Mouse (Mus musculus): ENCODE measurements around the gene Ankle1. TPM values are rescaled to one million over a fixed set of nuclear protein-coding genes. Genes with fewer than 3 reads are reported as not detected.

Ankle1 gene
- polyA plus RNA-seq (2012; rRNA removed), result 8.1 and 8.3 TPM in 2 replicates

DNA sequence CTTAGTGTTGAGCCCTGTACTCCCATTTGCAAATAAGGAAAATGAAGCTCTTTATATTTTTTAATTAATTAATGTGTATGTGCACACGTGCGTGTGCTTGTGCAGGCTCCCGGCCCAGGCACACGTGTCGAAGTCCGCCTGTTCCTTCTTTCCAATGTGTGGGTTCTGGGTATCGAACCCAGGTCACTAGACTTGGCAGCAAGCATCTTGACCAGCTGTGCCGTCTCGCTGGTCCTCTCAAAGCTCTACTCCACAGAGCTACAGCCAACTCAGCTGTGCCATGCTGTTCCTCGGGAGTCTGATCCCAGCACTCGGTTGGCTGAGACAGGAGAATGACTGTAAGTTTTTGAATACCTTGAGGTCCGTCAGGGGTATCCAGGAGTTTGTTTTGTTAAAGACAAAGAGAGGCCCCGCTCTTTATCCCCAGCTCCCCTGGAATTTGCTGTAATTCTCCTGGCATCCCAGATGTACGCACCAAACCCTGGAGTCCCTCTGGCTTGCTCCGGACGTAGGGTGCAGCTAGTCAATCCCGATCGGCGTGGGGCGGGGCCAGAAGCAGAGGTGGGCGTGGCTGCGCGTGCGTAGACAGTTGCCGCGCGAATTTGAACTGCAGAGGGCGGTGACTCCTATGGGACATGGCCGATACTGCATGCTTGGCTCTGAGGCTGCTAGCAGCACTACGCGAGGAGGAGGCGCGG, at the start of gene Ankle1:
Gene Ankle1 (plus strand): TSS at position 610 of the 698 bp plus-strand sequence.

DNA sequence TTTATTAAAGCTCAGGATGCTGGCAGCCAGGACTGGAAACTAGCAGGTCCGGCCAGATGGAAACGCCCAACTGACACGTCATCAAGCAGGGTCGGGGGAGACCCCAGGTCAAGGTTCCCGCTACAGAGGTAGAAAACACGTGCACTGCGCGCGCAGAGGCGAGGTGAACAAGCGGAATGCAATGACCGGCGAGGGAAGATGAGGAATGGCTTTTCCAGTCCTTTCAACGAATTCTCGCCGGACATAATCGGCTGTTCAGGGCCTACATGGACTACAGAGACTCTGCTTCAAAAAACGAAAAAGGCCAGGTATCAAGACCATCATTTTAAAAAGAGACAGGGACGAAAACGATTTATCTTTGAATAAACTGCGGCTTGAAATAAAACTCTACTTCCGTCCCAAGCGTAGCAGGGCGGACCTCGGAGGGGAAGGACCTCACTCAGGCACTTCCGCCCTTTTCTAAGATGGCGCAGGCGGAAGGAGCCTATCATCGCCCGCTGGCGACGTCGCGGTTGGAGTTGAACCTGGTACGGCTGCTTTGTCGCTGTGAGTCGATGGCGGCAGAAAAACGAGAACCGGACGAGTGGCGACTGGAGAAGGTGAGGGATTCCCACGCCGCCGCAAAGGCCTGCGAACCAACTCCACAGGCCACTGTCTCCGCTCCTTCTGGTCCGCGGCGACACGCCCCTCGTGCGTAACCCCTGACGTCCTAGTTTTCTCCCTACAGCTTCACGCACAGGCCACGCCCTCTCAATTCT, 38.9 kb upstream of the Ankle1 start, which contains the start of gene Use1:
Gene Use1 (plus strand): TSS at position 78 of the 758 bp plus-strand sequence.

DNA sequence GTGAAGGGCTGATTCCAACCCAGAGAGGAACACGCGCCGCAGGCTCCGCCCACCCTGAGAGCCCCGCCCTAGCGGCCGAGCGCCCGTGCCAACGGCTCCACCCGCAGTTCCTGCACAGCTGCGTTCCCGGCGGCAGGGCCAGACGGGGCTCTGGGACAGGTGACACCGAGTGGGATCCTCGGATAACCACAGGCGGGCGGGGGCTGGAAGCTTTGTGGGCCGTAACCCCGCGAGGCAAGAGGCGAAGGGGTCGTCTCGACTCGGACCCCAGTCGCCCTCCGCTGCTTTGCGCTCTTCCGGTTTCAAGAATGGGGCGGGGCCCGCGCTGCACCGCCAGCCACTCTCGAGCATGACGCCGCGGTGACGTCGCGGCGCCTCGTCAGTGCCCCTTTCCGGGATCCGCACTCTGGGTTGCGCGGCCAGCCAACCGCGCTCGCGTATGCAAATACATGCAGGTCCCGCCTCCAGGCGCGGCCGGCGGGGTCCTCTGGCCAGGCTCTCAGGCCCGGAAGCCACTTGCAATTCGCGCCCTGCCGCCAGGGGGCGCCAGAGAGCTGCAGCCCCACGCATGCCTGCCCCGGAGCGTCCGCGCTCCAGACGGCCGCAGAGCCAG, 34.5 kb upstream of the Ankle1 start, which contains the start of gene Ocel1:
Gene Ocel1 (plus strand): TSS at position 63 of the 613 bp plus-strand sequence.

DNA sequence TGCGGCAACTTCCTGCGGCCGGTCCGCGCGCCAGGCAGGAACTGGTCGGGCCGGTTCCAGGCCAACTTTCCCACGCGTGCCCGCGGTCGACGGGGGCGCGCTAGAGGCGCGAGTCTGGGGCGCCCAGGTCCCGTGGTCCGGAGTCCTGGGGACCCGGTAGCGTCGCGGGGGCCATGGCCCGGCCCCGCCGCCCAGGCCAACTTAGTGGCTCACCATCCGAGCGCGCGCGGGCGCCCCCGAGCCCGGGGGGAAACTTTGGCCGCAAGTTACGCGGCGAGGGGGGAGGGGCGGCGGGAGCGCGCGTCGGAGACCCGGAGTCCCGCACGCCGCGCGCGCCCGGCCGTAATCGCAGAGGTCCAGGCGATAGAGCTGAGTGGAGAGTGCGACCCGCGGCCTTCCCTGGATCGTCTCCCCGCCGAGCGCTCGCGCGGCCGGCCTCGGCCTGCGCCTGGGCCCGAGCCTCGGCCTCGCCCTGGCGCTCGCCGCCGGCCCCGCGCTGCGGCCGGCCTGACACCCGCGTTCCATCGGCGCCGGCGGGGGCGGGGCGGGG, 24.3 kb upstream of the Ankle1 start, which contains the start of gene Nr2f6:
Gene Nr2f6 (minus strand): TSS at position 540 of the 550 bp plus-strand sequence.

DNA sequence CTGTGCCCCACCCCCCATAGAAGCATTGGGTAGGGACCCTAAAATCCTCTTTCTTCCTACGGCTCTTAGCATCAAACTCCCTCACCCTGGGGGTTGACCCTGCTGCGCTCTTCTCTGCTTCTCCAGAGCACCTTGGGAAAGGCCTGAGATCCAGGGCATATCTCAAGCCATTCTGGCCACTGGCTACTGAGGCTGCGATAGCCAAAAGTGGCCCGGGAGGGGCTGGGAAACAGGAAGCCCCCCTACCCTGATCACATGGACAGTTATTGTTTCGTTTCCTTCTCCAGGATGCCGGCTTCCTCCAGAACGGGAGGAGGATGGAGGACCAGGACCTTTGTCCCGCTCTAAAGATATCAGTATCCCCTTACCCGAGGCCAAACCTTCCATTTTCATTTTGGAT, 10.2 kb upstream of the Ankle1 start, which contains the start of gene Ushbp1:
Gene Ushbp1 (minus strand): TSS at position 174 of the 400 bp plus-strand sequence.

DNA sequence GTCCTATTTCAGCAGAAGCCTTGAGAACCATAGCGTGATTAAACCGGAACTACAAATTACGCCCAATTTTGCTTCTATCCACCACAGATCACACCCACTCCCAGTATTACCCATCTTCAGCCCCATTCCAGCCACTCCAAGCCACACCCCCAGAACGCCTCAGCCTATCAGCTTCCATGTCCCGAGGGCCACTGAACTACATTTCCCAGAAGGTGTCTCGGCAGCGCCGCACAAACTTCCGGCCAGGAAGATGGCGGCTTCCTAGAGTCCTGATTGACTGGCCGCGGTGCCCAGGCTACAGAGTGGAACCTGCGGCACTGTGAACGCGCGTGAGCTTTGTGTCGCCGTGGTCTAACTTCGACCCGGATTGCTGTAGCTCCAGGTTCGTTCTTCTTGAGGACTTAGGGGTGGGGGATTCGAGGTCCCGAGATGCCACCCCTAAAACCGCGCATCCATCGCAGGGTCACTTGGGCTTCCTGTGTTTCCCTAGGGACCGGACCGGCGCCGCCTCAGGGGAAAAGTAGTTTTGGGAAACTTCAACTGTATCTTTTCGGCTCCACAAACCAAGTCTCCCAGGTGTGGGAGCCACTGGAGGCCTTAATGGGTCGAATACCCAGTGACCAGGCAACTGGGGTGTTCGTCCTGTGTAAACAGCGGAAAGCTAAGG, 9.0 kb upstream of the Ankle1 start, which contains the start of gene Babam1:
Gene Babam1 (plus strand): TSS at position 223 of the 667 bp plus-strand sequence.

Other genes starting within 250 kb of the Ankle1 start
- 30.5 and 39.3 TPM in 2 replicates for gene Myo9b, start 133.3 kb upstream of the Ankle1 start, polyA plus RNA-seq (2012; rRNA removed)
- gene Haus8, start 133.1 kb upstream of the Ankle1 start, polyA plus RNA-seq (2012; rRNA removed), result 33.6 and 34.4 TPM in 2 replicates
- 189 and 196 TPM in 2 replicates for gene Use1, start 39.2 kb upstream of the Ankle1 start, polyA plus RNA-seq (2012; rRNA removed)
- gene Ocel1, start 34.7 kb upstream of the Ankle1 start, polyA plus RNA-seq (2012; rRNA removed), result 7.5 and 7.7 TPM in 2 replicates
- gene Nr2f6, start 24.1 kb upstream of the Ankle1 start, polyA plus RNA-seq (2012; rRNA removed), result 45.7 and 51.9 TPM in 2 replicates
- 8.3 and 11.3 TPM in 2 replicates for gene Ushbp1, start 10.2 kb upstream of the Ankle1 start, polyA plus RNA-seq (2012; rRNA removed)
- 97.3 and 104 TPM in 2 replicates for gene Babam1, start 9.1 kb upstream of the Ankle1 start, polyA plus RNA-seq (2012; rRNA removed)
- gene Abhd8, start 57.6 kb downstream of the Ankle1 start, polyA plus RNA-seq (2012; rRNA removed), result 155 and 157 TPM in 2 replicates
- 85.0 and 87.9 TPM in 2 replicates for gene Mrpl34, start 58.9 kb downstream of the Ankle1 start, polyA plus RNA-seq (2012; rRNA removed)
- 190 and 206 TPM in 2 replicates for gene Dda1, start 63.2 kb downstream of the Ankle1 start, polyA plus RNA-seq (2012; rRNA removed)
- gene Ano8, start 80.0 kb downstream of the Ankle1 start, polyA plus RNA-seq (2012; rRNA removed), result 123 and 129 TPM in 2 replicates
- gene Gtpbp3, start 82.1 kb downstream of the Ankle1 start, polyA plus RNA-seq (2012; rRNA removed), result 26.4 and 27.6 TPM in 2 replicates
- 5.8 and 9.6 TPM in 2 replicates for gene Plvap, start 105.7 kb downstream of the Ankle1 start, polyA plus RNA-seq (2012; rRNA removed)
- 0.12 and 0.76 TPM in 2 replicates for gene Ccdc194, start 119.7 kb downstream of the Ankle1 start, polyA plus RNA-seq (2012; rRNA removed)
- 23.7 and 32.4 TPM in 2 replicates for gene Bst2, start 131.4 kb downstream of the Ankle1 start, polyA plus RNA-seq (2012; rRNA removed)
- gene Mvb12a, start 136.9 kb downstream of the Ankle1 start, polyA plus RNA-seq (2012; rRNA removed), result 83.5 and 85.0 TPM in 2 replicates
- 0.06 and 0.16 TPM in 2 replicates for gene Tmem221, start 152.9 kb downstream of the Ankle1 start, polyA plus RNA-seq (2012; rRNA removed)
- 0.04 TPM in 1 of 2 replicates, not detected in the other for gene Nxnl1, start 160.6 kb downstream of the Ankle1 start, polyA plus RNA-seq (2012; rRNA removed)
- 125 and 129 TPM in 2 replicates for gene Slc27a1, start 162.9 kb downstream of the Ankle1 start, polyA plus RNA-seq (2012; rRNA removed)
- 81.8 and 92.2 TPM in 2 replicates for gene Pgls, start 186.2 kb downstream of the Ankle1 start, polyA plus RNA-seq (2012; rRNA removed)
- gene Fam129c, start 191.6 kb downstream of the Ankle1 start, polyA plus RNA-seq (2012; rRNA removed), result 8.6 and 9.1 TPM in 2 replicates
- gene Colgalt1, start 205.0 kb downstream of the Ankle1 start, polyA plus RNA-seq (2012; rRNA removed), result 164 and 174 TPM in 2 replicates

All from central nervous system, embryonic 18 days (tissue).